Mouse (Mus musculus): ENCODE data around the gene Lrrc75b.
"Not testable (repeated sequence)": the region's sequence is repeated elsewhere in the genome, so short reads cannot be mapped to it uniquely, and the experiment has no call there.

Lrrc75b gene

GRCm38 (mm10) chr10:75531532-75532090 lies 28.5 kb downstream of the Lrrc75b start:
- DNase-seq = peak in 1 of 2 experiments; percentile 29

- DNase-seq = no peak
Observed at GRCm38 (mm10) chr10:75530322-75530721, 29.8 kb downstream of the Lrrc75b start.

GRCm38 (mm10) chr10:75525450-75525849 lies 34.7 kb downstream of the Lrrc75b start:
- not testable (repeated sequence) for DNase-seq

DNA sequence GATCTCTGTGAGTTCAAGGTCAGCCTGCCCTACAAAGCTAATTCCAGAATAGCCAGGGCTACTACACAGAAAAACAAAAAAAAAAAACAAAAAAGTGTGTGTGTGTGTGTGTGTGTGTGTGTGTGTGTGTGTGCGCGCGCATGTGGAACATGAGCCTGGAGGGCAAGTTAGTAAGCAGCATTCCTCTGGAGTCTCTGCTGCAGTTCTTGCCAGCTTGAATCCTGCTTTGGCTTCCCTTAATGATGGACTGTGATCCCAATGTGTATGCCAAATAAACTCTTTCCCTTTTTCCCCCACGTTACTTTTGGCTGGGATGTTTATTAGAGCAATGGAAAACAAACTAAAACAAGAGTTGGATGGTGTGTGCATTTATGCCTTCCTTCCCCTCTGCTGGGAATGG lies 38.5 kb downstream of the Lrrc75b start:
- peak in 1 of 2 experiments; percentile 59 for DNase-seq

GRCm38 (mm10) chr10:75520581-75520980 lies 39.5 kb downstream of the Lrrc75b start:
- DNase-seq = no peak

DNA sequence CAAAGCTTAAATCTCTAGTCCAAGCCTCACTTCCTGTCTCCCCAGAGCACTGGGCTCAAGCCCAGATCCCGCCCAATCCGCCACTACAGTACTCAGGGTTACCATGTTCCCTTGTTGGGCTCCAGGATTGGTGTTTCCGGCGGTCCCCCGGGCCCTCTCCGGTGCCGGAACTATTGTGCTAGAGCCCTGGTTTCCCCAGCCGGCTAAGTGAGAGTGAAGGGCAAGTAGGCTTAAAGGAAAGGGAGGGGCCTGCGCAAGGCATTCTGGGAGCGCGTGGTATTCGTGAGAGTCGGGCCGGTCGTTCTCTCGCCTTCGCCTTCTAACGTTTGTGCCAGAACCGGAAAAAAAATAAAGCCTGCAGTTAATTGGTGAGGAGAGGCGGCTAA lies 42.4 kb downstream of the Lrrc75b start, which contains the start of gene Gucd1:
Gucd1 (minus strand) TSS at position 215 of the 386 bp plus-strand sequence.
- peak; percentile 97 to 98 for DNase-seq

- DNase-seq = peak; percentile 95 to 97
Observed at GRCm38 (mm10) chr10:75517073-75517757, 42.9 kb downstream of the Lrrc75b start, which contains the start of gene Snrpd3. Gene Snrpd3 (plus strand): TSS chr10:75517551.

- peak; percentile 62 to 68 for DNase-seq
Observed at GRCm38 (mm10) chr10:75516724-75517072, 43.4 kb downstream of the Lrrc75b start.

DNA sequence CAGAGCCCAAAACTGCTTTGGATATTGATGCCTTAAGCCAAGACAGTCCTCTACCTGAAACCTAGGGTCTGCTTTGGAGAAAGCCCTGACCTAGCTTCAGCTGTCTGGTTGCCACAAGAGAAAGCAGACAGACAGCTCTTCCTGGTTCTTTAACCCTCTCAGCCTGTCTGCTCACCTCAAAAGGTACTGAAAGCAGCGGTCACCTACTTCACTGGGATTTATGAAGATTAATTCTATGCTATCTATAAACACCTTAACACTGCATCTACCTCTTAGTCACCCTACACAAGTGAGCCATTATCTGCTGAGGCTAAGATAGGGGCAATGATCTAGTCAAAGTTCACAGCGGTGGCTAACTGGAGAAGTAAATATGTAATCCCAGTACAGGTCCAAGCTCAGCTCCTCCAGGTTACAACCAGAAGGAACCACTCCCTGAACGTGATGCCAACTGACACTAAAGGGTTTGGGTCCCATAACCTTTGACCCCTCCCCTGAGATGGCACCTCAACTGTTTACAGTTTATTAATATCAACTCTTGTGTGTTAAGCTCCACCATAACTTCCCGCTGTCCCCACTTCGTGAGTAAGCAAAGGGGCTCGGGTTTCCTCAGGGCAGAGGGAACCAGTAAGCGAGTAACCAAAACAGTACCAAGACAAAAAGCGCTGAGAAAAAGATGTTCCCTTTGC lies 43.9 kb downstream of the Lrrc75b start:
- DNase-seq = peak; percentile 80 to 89

GRCm38 (mm10) chr10:75515216-75516037 lies 44.7 kb downstream of the Lrrc75b start:
- DNase-seq = peak; percentile 48 to 61

DNA sequence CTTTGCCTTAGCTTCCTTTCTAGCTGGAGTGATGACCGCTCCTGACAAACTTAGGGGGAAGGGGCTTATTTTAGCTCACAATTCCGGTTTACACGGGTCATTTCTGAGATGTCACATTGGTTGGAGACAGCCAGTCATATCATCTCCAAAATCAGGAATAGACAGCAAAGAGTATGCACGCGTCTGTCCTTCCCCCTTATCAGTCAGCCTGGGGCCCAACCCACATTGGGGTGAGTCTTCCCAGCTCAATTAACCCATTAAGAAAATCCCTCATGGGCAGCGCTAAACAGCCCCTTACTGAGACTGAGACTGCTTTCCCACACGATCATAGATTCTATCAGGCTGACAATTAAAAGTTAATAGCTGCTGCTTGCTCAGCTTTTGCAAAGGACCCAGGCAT lies 45.8 kb downstream of the Lrrc75b start:
- no peak for DNase-seq

DNA sequence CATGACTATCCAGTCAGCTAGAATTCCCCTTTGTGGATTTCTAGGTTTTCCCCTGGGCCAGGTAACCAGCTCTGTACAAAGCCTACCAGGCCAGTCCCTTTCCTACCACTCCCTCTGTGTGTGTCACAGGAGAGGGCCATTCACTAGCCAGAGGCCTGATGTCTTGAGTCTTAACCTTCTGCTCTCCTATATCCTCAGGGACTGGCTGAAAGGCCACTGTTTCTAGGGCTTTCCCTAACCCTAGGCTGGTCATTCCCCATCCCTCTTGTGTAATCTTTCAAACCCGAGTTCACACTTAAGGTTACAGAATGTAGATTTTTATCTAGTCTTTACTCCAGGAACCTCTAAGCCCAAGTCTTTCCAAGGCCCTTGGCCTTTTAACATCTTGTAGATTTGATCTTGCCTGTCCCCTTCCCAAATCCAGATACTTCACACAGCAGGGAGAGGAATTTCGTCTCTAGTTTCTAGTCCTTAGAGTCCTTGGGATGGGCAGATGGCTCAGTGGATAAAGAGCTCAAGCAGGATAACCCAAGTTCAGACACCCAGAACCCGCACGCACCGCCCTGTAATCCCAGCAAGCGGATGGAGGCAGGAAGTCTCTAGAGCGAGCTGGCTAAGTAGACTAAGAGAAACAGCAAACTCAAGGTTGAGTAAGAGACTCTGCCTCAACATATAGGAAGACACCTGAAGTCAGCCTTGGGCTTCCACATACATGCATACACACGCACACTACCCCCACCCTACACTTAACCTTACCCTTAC lies 46.6 kb downstream of the Lrrc75b start:
- no peak for DNase-seq

- DNase-seq = peak; percentile 83 to 87
Observed at GRCm38 (mm10) chr10:75512796-75513195, 47.3 kb downstream of the Lrrc75b start.

DNA sequence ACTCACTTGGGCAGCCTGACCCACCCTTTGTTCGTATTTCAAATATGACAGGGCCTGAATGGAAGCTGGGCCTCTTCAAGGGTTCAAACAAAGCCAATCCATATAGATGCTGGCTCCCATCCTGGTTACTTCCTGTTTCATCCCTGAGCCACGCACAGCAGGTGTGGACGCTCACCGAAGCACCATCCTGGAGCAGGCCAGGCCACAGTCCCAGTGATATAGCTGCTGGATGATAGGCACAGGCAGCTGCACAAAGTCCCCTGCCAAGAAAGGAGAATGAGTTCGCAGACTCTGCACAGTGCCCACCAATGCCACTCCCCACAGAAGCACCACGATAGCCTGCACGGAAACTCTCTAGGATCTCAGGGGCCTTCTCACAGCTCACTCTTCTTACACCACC lies 48.2 kb downstream of the Lrrc75b start:
- DNase-seq = no peak

- DNase-seq = no peak
Observed at GRCm38 (mm10) chr10:75511060-75511459, 49.1 kb downstream of the Lrrc75b start.

DNA sequence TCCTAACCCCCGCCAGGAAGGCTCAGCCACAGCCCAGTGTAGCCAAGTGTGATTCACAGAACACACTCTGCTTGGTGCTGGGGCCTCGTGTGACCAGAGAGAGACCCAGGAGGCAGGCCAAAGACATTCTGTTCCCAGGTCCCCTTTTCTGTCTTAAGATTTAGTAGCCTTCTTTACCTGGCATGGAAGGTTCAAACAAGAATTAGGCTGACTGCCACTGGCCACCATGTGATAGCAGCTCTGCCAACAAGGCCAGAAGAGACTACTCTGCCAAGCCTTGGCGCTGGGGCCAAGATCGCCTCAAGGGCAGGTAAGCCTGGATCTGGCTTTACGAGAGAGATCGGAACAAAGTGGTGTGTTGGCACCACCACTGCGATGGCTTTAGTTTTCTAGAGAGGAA lies 49.7 kb downstream of the Lrrc75b start:
- peak; percentile 84 for DNase-seq

DNA sequence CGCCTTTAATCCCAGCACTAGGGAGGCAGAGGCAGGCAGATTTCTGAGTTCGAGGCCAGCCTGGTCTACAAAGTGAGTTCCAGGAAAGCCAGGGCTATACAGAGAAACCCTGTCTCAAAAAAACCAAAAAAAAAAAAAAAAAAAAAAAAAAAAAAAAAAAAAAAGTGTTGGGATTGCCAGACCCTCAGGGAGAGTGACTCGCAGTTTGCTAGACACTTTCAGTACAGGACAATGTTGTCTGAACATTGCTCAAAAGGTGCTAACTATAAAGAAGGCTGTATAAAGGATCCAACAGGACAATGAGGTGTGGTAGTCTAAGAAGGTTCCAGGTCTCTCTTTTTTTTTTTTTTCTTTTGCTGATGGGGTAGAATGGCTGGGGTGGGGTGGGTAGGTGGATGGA lies 54.2 kb downstream of the Lrrc75b start:
- DNase-seq = not testable (repeated sequence)

DNA sequence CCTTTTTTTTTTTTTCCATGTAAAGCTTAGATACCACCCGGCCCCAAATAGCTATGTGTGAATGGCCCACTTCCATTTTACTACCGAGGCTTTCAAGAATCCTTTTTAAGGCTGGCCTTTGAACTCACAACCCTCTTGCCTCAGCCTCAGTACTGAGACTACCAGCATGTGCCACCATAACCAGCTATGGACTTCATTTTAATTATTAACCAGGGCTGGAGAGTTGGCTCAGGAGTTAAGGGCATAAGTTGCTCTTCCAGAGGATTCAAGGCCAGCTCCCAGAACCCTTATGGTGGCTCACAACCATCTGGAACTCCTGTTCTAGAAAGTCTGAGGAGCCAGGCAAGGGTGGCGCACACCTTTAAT lies 55.0 kb downstream of the Lrrc75b start:
- DNase-seq = peak; percentile 54 to 83

DNA sequence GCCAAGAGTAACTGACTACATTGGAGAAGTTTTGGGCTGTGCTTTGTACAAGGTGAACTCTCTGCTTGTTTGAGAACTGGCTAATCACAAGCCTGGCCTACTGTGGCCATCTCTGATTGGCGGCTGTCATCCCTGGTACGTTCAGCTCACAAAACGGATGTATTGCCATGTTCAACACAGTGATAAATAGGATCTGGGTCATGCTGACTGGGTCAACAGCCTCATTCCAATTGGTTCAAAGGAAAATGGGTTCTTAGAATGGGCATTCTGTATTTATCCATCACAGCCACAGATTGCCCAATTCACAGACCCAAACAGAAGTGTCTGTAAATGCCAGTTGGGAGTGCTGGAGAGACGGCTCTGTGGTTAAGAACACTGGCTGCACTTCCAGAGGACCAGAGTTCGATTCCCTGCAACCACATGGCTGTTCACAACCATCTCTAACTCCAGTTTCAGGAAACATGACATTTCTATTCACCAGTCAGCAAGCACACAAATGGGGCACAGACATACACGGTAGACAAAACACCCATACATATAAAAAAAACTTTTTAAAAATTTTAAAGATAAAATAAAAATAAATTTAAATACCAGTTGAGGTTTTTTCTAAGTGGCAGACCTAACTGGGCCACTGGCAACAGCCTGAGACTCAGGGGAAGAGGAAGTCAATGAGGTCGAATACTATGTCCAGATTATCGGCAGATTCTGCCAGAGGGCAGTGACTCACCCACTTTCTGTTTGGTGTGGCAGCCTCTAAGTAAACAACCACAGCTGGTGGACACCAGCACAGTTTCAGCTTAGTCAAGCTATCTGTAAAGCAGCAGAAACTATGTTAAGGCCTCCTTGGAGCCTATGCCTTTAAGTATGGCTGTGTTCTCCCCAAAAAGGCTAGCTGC lies 55.6 kb downstream of the Lrrc75b start:
- DNase-seq = no peak

GRCm38 (mm10) chr10:75503692-75504091 lies 56.4 kb downstream of the Lrrc75b start:
- no peak for DNase-seq

GRCm38 (mm10) chr10:75501641-75502040 lies 58.5 kb downstream of the Lrrc75b start:
- DNase-seq = no peak
